Mouse (Mus musculus) kidney, adult 2 months (tissue): ENCODE measurements around the gene Frat2.

ENCODE experiments used
- CTCF ChIP-seq: fragments of 200-500 bp; conservative IDR thresholded peaks from 2 replicates; pipeline ENCODE4 v1.5.1; 2011; ENCODE audit warnings: low read depth, mild to moderate bottlenecking, control low read depth, low read length, moderate library complexity, mixed read lengths; ENCODE audit not compliant: insufficient read depth, insufficient read length
- POLR2A ChIP-seq: fragments of 200-500 bp; IDR thresholded peaks from one replicate; pipeline ENCODE4 v1.6.1; 2011; ENCODE audit warnings: low read depth, low read length, control low read depth

DNA sequence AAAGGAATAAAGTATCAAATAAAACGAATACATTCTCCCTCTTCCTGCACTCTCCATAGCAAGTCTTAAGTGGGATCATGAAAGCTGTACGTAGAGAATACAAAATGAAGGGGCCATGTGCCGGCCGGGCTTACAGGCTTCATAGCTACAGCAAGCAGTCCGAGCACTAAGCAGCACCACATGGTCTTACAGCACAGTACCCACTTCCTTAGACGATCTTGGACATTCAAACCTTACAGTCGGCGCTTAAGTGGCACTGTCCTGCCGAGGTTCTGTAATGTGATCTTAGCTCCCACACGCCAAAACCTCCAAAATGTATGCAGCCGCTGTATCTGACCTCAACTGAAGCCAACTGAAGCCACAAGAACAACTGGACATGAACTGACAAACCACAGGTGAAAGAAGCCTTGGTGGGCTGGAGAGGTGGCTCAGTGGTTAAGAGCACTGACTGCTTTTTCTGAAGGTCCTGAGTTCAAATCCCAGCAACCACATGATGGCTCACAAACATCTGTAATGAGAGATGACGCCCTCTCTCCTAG is 51.1 kb downstream of the Frat2 start:
- TF ChIP-seq CTCF (no peak), POLR2A (no peak)
